Mouse (Mus musculus) E14TG2a.4 (cell line): ENCODE data around the gene Sp100.

ENCODE experiments used
- H3K27me3 ChIP-seq: 2 replicates; pipeline ENCODE4 v1.6.1; 2014; ENCODE audit warnings: low read length, control low read depth; ENCODE audit not compliant: insufficient read depth
- H3K36me3 ChIP-seq: 2 replicates; pipeline ENCODE4 v1.6.1; 2014; ENCODE audit warnings: low read length, control low read depth; ENCODE audit not compliant: insufficient read depth
- H3K4me1 ChIP-seq: replicated peaks from 2 replicates; pipeline ENCODE4 v1.6.1; 2014; ENCODE audit warnings: low read depth, low read length, control low read depth
- H3K4me3 ChIP-seq: replicated peaks from 2 replicates; pipeline ENCODE4 v1.5.1; 2014; ENCODE audit warnings: mild to moderate bottlenecking, low read length
- H3K9me3 ChIP-seq: 2 replicates; pipeline ENCODE4 v1.6.1; 2014; ENCODE audit warnings: low read length, control low read depth
- CTCF ChIP-seq: conservative IDR thresholded peaks from 2 replicates; pipeline ENCODE4 v1.5.1; 2014; ENCODE audit warnings: low read length
- NANOG ChIP-seq: IDR thresholded peaks from 2 replicates; pipeline ENCODE4 v1.6.1; 2014; ENCODE audit warnings: borderline replicate concordance, low read length, mixed read lengths
- POU5F1 ChIP-seq: IDR thresholded peaks from 2 replicates; pipeline ENCODE4 v1.6.1; 2014; ENCODE audit warnings: low read length, borderline replicate concordance

Sp100 gene

DNA sequence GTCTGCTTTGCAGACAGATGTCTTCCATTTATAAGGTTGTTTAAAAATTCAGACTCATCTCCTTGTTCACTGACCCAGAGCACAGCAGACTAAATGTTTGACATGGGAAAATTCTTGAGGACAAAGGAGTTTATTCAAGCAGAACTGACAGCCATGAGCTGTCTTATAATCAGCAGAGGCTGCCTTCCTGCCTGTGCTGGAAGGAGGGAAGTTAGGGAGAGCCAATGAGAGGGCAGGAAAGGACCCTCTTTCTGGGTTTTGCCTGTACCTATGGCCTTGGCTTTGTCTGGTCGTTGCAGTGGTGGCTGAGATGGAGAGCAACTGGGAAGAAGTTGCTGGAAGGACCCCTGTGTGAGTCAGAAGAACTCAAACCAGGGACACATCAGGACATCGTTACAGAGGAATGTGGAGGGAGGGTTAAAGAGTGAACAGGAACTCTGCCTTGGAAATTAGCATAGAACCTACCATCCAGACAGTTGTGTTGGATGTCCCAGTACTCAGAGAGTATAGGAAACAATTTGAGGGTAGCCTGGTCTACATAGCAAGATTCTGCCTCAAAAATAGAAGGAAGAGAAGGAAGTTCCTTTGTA is 93.2 kb downstream of the Sp100 start:
- no peaks in the 10 kb centered on the region for H3K27me3 ChIP-seq
- H3K4me1 ChIP-seq = no peaks in the 10 kb centered on the region
- no peak overlapping the region for H3K4me3 ChIP-seq
- TF ChIP-seq NANOG (no peak), CTCF (no peak), POU5F1 (no peak)
- no peaks in the 10 kb centered on the region for H3K9me3 ChIP-seq
- H3K36me3 ChIP-seq = no peaks in the 10 kb centered on the region

DNA sequence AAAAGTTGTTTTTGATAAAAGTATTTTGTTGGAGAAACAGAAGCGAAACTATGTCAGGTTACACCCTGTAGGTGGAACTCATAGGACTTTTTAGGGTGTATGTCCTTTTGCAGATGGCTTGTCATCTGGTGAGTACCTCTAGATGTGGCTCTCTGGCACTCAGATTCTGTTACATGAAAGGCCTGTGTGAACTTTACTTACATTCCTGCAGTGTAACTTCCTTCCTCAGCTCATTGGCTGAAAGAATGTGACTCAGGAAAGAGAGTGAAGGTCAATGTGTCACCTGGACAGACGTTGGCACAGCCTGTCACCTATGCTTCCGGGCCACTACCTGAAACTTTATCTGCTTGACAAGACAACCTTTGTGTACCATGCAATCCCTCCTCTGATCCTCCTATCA is 94.8 kb downstream of the Sp100 start:
- H3K27me3 ChIP-seq = no peaks in the 10 kb centered on the region; the same call in 1 of the 2 replicates
- no peaks in the 10 kb centered on the region for H3K9me3 ChIP-seq
- no peak overlapping the region for H3K4me3 ChIP-seq
- TF ChIP-seq CTCF = no peak
- no peak for TF ChIP-seq NANOG
- no peak for TF ChIP-seq POU5F1
- H3K36me3 ChIP-seq = no peaks in the 10 kb centered on the region
- no peaks in the 10 kb centered on the region for H3K4me1 ChIP-seq

DNA sequence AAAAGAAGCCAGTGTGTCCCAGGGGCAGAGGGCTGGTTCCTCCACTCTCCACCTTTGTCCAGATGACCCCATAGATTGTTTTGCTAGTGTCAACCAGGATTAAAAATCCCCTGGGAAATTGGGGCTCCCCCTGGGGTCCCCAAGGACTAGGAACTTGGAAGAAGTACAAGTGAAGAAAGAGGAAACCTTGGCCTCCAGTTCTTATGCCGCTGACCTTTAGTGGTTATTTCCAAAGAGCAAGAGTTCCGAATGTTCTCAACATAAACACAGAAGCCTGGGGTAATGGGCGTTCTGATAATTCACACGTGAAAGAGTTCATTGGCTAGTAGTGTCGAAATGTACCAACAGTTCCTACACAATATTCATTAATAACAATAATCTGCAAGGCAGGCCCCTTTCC is 96.7 kb downstream of the Sp100 start:
- Histone ChIP-seq H3K9me3 (no peaks in the 10 kb centered on the region), H3K4me3 (no peak overlapping the region), H3K36me3 (no peaks in the 10 kb centered on the region), H3K4me1 (no peaks in the 10 kb centered on the region), H3K27me3 (no peaks in the 10 kb centered on the region; the same call in 1 of the 2 replicates)
- TF ChIP-seq CTCF = no peak
- no peak for TF ChIP-seq NANOG
- no peak for TF ChIP-seq POU5F1

DNA sequence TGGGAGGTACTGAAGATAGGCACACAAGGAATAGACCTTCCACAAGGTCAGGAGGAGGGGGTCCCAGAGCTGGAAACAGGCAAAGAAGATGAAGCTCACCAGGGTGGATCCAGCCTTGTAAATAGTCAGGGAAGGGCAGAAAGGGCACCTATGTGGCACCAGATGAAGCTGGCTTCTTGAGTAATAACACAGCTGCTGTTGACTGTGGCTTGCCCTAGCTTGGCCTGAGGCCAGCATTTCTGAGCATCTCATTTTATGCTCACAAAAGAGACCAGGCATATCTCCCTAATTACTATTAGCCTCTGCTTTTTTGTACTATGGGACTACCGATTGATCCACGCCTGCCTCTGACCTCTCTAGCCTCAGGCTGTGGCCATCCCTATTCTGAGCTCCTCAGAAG is 100.0 kb downstream of the Sp100 start:
- Histone ChIP-seq H3K27me3 (peaks cover 6% of the 10 kb centered on the region; the same call in 1 of the 2 replicates), H3K4me3 (no peak overlapping the region), H3K36me3 (no peaks in the 10 kb centered on the region), H3K9me3 (no peaks in the 10 kb centered on the region), H3K4me1 (peaks cover 6% of the 10 kb centered on the region; the same call in 1 of the 2 replicates)
- TF ChIP-seq NANOG (no peak), CTCF (no peak), POU5F1 (no peak)

DNA sequence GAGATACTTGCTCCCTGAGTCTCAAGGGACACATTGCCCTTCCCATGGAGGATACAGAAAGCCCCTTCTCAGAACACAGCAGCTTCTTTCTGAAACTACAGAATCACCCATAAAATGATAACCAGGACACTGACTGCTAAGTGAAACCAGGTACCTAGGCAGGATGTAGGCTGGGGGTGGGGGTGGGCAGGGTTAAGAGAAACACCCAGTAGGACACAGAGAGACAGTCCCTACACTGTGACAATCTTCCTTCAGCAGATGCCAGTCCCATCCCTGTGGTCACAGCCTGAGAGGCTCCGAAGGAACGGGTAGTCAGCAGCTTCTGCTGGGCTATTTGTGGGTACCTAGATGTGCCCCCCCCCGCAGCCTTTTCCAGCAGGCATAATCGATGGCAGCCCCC is 100.9 kb downstream of the Sp100 start:
- no peaks in the 10 kb centered on the region for H3K36me3 ChIP-seq

DNA sequence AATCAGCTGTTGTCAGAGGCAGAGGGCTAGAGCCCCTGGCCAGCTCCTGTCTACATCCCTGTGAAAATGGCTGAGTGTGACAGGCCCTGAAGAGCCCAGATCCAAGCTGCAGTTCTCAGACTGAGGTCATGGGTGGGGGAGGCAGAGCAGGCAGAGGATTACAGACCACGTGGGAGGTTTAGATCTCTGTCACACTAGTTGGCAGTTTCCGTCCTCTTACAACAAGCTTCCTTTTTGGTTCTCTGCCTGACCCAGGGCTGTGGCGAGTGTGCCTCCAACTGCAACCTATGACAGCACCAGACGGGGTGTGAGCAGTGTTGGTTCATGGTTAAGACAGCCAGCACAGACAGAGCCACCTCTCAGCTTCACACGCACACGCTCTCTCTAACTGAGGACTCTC is 101.7 kb downstream of the Sp100 start:
- Histone ChIP-seq H3K4me1 (peaks cover 6% of the 10 kb centered on the region; the same call in 1 of the 2 replicates), H3K27me3 (peaks cover 6% of the 10 kb centered on the region; the same call in 1 of the 2 replicates), H3K9me3 (no peaks in the 10 kb centered on the region), H3K36me3 (no peaks in the 10 kb centered on the region), H3K4me3 (no peak overlapping the region)
- no peak for TF ChIP-seq POU5F1
- TF ChIP-seq CTCF = no peak
- TF ChIP-seq NANOG = no peak

More for the DNA sequence above, 100.9 kb downstream of the Sp100 start:
- Histone ChIP-seq H3K4me1 (peaks cover 6% of the 10 kb centered on the region; the same call in 1 of the 2 replicates), H3K27me3 (peaks cover 6% of the 10 kb centered on the region; the same call in 1 of the 2 replicates), H3K4me3 (no peak overlapping the region), H3K9me3 (no peaks in the 10 kb centered on the region)
- no peak for TF ChIP-seq POU5F1
- no peak for TF ChIP-seq CTCF
- TF ChIP-seq NANOG = no peak

DNA sequence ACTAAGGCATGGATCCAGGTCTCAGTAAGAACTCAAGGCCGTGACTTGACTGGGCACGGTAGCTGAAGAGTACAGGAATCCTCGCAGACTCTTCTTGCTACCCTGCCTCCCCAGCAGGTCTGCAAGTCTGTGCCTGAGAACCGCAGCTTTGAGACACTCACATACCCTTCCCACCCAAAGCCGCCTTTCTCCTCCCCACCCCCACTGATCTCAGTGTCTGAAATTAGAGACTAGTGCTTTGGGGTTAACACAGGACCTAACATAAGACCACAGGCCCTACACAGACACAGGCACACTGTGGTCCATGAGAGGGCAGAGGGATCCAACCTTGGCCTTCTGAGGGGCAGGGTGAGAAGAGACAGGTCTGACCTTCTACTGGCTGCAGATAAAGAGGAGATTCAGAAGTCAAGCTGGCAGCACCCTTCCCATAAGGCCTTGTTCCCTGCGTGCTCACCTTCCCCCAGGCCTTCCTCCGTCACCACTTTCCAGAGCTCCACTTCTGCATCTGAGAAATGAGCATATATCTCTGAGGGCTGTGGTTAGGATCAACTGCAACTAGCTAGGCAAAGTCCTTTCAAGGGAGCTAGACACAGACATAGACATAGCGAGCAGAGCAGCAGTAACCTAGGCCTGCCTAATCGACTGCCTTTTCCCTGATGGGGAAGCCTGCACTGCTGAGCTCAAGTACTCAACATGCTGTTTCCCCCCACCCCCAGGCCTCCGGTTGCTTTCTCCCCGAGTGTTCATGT is 102.3 kb downstream of the Sp100 start:
- peaks cover 6% of the 10 kb centered on the region; the same call in 1 of the 2 replicates for H3K4me1 ChIP-seq
- no peak for TF ChIP-seq CTCF
- no peak for TF ChIP-seq NANOG
- TF ChIP-seq POU5F1 = no peak
- H3K4me3 ChIP-seq = no peak overlapping the region
- no peaks in the 10 kb centered on the region for H3K36me3 ChIP-seq
- H3K27me3 ChIP-seq = peaks cover 6% of the 10 kb centered on the region; the same call in 1 of the 2 replicates
- no peaks in the 10 kb centered on the region for H3K9me3 ChIP-seq

DNA sequence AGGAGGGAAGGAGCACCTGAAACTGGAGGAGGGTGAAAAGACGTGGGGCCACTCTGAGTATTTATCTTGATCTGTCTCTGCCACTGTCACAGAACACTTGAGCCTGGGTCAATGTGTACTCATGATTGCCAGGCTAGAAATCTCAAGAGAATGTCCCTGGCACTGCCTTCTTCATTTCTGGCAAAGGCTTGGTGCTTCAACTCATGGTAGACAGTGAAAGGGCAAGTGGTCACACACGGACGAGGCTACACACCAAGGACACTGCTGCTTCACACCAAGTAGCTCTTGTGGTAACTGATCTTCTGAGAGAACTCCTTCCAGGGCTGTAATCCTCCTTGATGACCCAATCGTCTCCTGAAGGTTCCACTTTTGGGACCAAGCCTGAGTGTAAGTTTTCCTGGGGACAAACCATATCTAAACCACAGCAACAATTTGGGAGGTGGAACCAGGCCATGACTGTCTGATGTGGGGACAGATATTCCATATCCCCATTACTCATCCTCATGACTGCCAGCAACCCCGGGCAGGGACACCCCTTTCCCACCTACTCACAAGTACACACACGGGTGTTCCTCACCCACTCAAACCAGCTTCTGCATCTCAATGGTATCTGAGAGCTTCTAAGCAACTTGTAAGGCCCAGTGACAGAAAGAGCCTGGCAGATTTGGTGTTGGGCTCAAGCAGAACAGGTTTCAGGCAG is 107.9 kb downstream of the Sp100 start:
- Histone ChIP-seq H3K4me1 (peaks cover 15% of the 10 kb centered on the region), H3K27me3 (peaks cover 22% of the 10 kb centered on the region), H3K4me3 (peak overlapping the region; percentile 52; the same call in 1 of the 2 replicates), H3K9me3 (no peaks in the 10 kb centered on the region; the same call in 1 of the 2 replicates), H3K36me3 (no peaks in the 10 kb centered on the region)
- TF ChIP-seq CTCF (no peak), NANOG (no peak), POU5F1 (no peak)
